Mouse (Mus musculus) embryonic facial prominence, embryonic 12.5 days (tissue): ENCODE measurements at regions not wholly inside any gene's neighbourhood (a gene's known extent, or its start where the extent isn't known, plus 50 kb on each side); places are given as distances from the start of the nearest gene placed in this dataset.

Experiments used
- ATAC-seq: fragments of 200-750 bp; cut with Nextera tagmentation; 2 replicates; pipeline ENCODE4 v1.8.0; 2017; ENCODE audit not compliant: insufficient number of reproducible peaks, insufficient read depth, low FRiP score, low TSS enrichment
- H3K27ac ChIP-seq: fragments of 300-500 bp; sonication (generic); 2 replicates; pipeline ENCODE4 v1.5.1; 2016; ENCODE audit warnings: mild to moderate bottlenecking
- H3K27me3 ChIP-seq: fragments of 300-500 bp; sonication (generic); 2 replicates; pipeline ENCODE4 v1.6.1; 2016; ENCODE audit warnings: mild to moderate bottlenecking, moderate library complexity
- H3K36me3 ChIP-seq: fragments of 300-500 bp; sonication (generic); 2 replicates; pipeline ENCODE4 v1.6.1; 2016; ENCODE audit warnings: mild to moderate bottlenecking
- H3K4me1 ChIP-seq: fragments of 300-500 bp; sonication (generic); 2 replicates; pipeline ENCODE4 v1.6.1; 2016
- H3K4me2 ChIP-seq: fragments of 300-500 bp; sonication (generic); replicated peaks from 2 replicates; pipeline ENCODE4 v1.6.1; 2016; ENCODE audit warnings: mild to moderate bottlenecking, moderate library complexity
- H3K4me3 ChIP-seq: fragments of 300-500 bp; sonication (generic); 2 replicates; pipeline ENCODE4 v1.5.1; 2016; ENCODE audit warnings: mild to moderate bottlenecking
- H3K9ac ChIP-seq: fragments of 300-500 bp; sonication (generic); 2 replicates; pipeline ENCODE4 v1.6.1; 2016; ENCODE audit warnings: mild to moderate bottlenecking, moderate library complexity
- H3K9me3 ChIP-seq: fragments of 300-500 bp; sonication (generic); 2 replicates; pipeline ENCODE4 v1.6.1; 2016; ENCODE audit warnings: mild to moderate bottlenecking, moderate library complexity
- WGBS: fragments of 180-500 bp; shearing (Covaris S2); methylation state at CpG from one replicate; pipeline ENCODE4 v1.1.7; 2016; 5-methylcytosine and 5-hydroxymethylcytosine counted together

GRCm38 (mm10) chr4:84018774-84019173 is 493.4 kb downstream of the Ccdc171 start:
- Histone ChIP-seq H3K9ac (no peak overlapping the region), H3K27me3 (0 out of 2 replicates have a peak, but pooled peaks cover 4% of the 10 kb centered on the region), H3K4me1 (peaks cover 29% of the 10 kb centered on the region; the same call in 1 of the 2 replicates), H3K4me2 (no peak overlapping the region), H3K36me3 (no peaks in the 10 kb centered on the region), H3K4me3 (no peak overlapping the region), H3K27ac (peak overlapping the region; percentile 61), H3K9me3 (no peaks in the 10 kb centered on the region)
- whole genome bisulfite sequencing, result 62% methylated on average over 7 of the region's 7 CpGs
- ATAC-seq, result no peak

GRCm38 (mm10) chr4:84019500-84020255 is 494.3 kb downstream of the Ccdc171 start:
- Histone ChIP-seq H3K27me3 (0 out of 2 replicates have a peak, but pooled peaks cover 4% of the 10 kb centered on the region), H3K9ac (no peak overlapping the region), H3K9me3 (no peaks in the 10 kb centered on the region), H3K27ac (no peak overlapping the region), H3K4me3 (no peak overlapping the region), H3K36me3 (no peaks in the 10 kb centered on the region), H3K4me2 (no peak overlapping the region), H3K4me1 (peaks cover 29% of the 10 kb centered on the region; the same call in 1 of the 2 replicates)
- 66% methylated on average over 14 of the region's 14 CpGs for WGBS
- ATAC-seq, result no peak

GRCm38 (mm10) chr4:84020692-84021091 is 495.3 kb downstream of the Ccdc171 start:
- H3K4me1 ChIP-seq, result peaks cover 29% of the 10 kb centered on the region; the same call in 1 of the 2 replicates
- no peak for ATAC-seq
- no peaks in the 10 kb centered on the region for H3K36me3 ChIP-seq
- no peaks in the 10 kb centered on the region for H3K9me3 ChIP-seq
- 72% methylated on average over 1 of the region's 1 CpGs for WGBS
- H3K27ac ChIP-seq, result no peak overlapping the region
- H3K9ac ChIP-seq, result no peak overlapping the region
- H3K27me3 ChIP-seq, result 0 out of 2 replicates have a peak, but pooled peaks cover 4% of the 10 kb centered on the region
- no peak overlapping the region for H3K4me2 ChIP-seq
- H3K4me3 ChIP-seq, result no peak overlapping the region

GRCm38 (mm10) chr4:84022323-84022722 is 497.0 kb downstream of the Ccdc171 start:
- H3K9me3 ChIP-seq, result no peaks in the 10 kb centered on the region
- no peaks in the 10 kb centered on the region for H3K36me3 ChIP-seq
- 89% methylated on average over 7 of the region's 7 CpGs for WGBS
- no peak overlapping the region for H3K4me3 ChIP-seq
- no peak for ATAC-seq
- H3K27ac ChIP-seq, result no peak overlapping the region
- peaks cover 23% of the 10 kb centered on the region; the same call in 1 of the 2 replicates for H3K4me1 ChIP-seq
- no peak overlapping the region for H3K4me2 ChIP-seq
- H3K27me3 ChIP-seq, result 0 out of 2 replicates have a peak, but pooled peaks cover 4% of the 10 kb centered on the region
- no peak overlapping the region for H3K9ac ChIP-seq

GRCm38 (mm10) chr4:84026144-84026543 is 500.8 kb downstream of the Ccdc171 start:
- Histone ChIP-seq H3K27ac (no peak overlapping the region), H3K9ac (no peak overlapping the region), H3K27me3 (no peaks in the 10 kb centered on the region), H3K9me3 (no peaks in the 10 kb centered on the region), H3K4me3 (no peak overlapping the region), H3K36me3 (no peaks in the 10 kb centered on the region), H3K4me2 (no peak overlapping the region), H3K4me1 (peaks cover 1% of the 10 kb centered on the region)
- 61% methylated on average over 8 of the region's 8 CpGs for WGBS
- ATAC-seq, result no peak

GRCm38 (mm10) chr4:84028120-84028519 is 502.8 kb downstream of the Ccdc171 start:
- no peak overlapping the region for H3K27ac ChIP-seq
- H3K9ac ChIP-seq, result no peak overlapping the region
- H3K36me3 ChIP-seq, result no peaks in the 10 kb centered on the region
- H3K4me2 ChIP-seq, result no peak overlapping the region
- no peaks in the 10 kb centered on the region for H3K9me3 ChIP-seq
- peaks cover 10% of the 10 kb centered on the region for H3K4me1 ChIP-seq
- H3K27me3 ChIP-seq, result no peaks in the 10 kb centered on the region
- WGBS, result 52% methylated on average over 5 of the region's 5 CpGs
- ATAC-seq, result no peak
- no peak overlapping the region for H3K4me3 ChIP-seq

GRCm38 (mm10) chr4:84030916-84031315 is 505.6 kb downstream of the Ccdc171 start:
- Histone ChIP-seq H3K4me3 (no peak overlapping the region), H3K36me3 (no peaks in the 10 kb centered on the region), H3K4me1 (peaks cover 10% of the 10 kb centered on the region), H3K4me2 (no peak overlapping the region), H3K27ac (peak overlapping the region; percentile 75), H3K9ac (no peak overlapping the region), H3K9me3 (no peaks in the 10 kb centered on the region), H3K27me3 (no peaks in the 10 kb centered on the region)
- ATAC-seq, result peak; percentile 64; the same call in 1 of the 2 replicates
- 39% methylated on average over 5 of the region's 5 CpGs for WGBS

GRCm38 (mm10) chr4:84032505-84032904 is 507.2 kb downstream of the Ccdc171 start:
- Histone ChIP-seq H3K4me2 (no peak overlapping the region), H3K9ac (no peak overlapping the region), H3K27me3 (no peaks in the 10 kb centered on the region), H3K4me3 (no peak overlapping the region), H3K27ac (no peak overlapping the region), H3K4me1 (peaks cover 10% of the 10 kb centered on the region), H3K9me3 (no peaks in the 10 kb centered on the region), H3K36me3 (no peaks in the 10 kb centered on the region)
- WGBS, result 62% methylated on average over 10 of the region's 10 CpGs
- no peak for ATAC-seq

- WGBS, result 86% methylated on average over 1 of the region's 1 CpGs
- no peaks in the 10 kb centered on the region for H3K9me3 ChIP-seq
These were observed 510.0 kb downstream of the Ccdc171 start for GRCm38 (mm10) chr4:84035347-84035746.

GRCm38 (mm10) chr4:84037535-84037934 is 512.2 kb downstream of the Ccdc171 start:
- ATAC-seq, result no peak
- Histone ChIP-seq H3K4me3 (no peak overlapping the region), H3K27ac (no peak overlapping the region), H3K27me3 (0 out of 2 replicates have a peak, but pooled peaks cover 2% of the 10 kb centered on the region), H3K4me1 (no peaks in the 10 kb centered on the region), H3K36me3 (no peaks in the 10 kb centered on the region), H3K9ac (no peak overlapping the region), H3K4me2 (no peak overlapping the region), H3K9me3 (no peaks in the 10 kb centered on the region)
- WGBS, result 77% methylated on average over 3 of the region's 3 CpGs

More at GRCm38 (mm10) chr4:84035347-84035746, 510.0 kb downstream of the Ccdc171 start:
- no peak for ATAC-seq
- Histone ChIP-seq H3K36me3 (no peaks in the 10 kb centered on the region), H3K27me3 (0 out of 2 replicates have a peak, but pooled peaks cover 2% of the 10 kb centered on the region), H3K9ac (no peak overlapping the region), H3K4me2 (no peak overlapping the region), H3K27ac (no peak overlapping the region), H3K4me1 (peaks cover 10% of the 10 kb centered on the region), H3K4me3 (no peak overlapping the region)

- no peak overlapping the region for H3K4me3 ChIP-seq
- no peaks in the 10 kb centered on the region for H3K9me3 ChIP-seq
- H3K27me3 ChIP-seq, result no peaks in the 10 kb centered on the region
- no peak overlapping the region for H3K27ac ChIP-seq
- ATAC-seq, result no peak
- WGBS, result 74% methylated on average over 6 of the region's 6 CpGs
- H3K4me2 ChIP-seq, result no peak overlapping the region
- no peak overlapping the region for H3K9ac ChIP-seq
- no peaks in the 10 kb centered on the region for H3K36me3 ChIP-seq
- 0 out of 2 replicates have a peak, but pooled peaks cover 3% of the 10 kb centered on the region for H3K4me1 ChIP-seq
These were observed 524.9 kb downstream of the Ccdc171 start for GRCm38 (mm10) chr4:84050243-84050642.

GRCm38 (mm10) chr4:84056863-84057502 is 531.6 kb downstream of the Ccdc171 start:
- Histone ChIP-seq H3K4me1 (no peaks in the 10 kb centered on the region), H3K36me3 (no peaks in the 10 kb centered on the region), H3K27me3 (no peaks in the 10 kb centered on the region), H3K9me3 (no peaks in the 10 kb centered on the region), H3K9ac (no peak overlapping the region), H3K27ac (no peak overlapping the region), H3K4me2 (no peak overlapping the region), H3K4me3 (no peak overlapping the region)
- ATAC-seq, result no peak
- WGBS, result 85% methylated on average over 6 of the region's 6 CpGs
